ENCODE assay signal across 9 mouse cellular contexts in the genomic region with DNA sequence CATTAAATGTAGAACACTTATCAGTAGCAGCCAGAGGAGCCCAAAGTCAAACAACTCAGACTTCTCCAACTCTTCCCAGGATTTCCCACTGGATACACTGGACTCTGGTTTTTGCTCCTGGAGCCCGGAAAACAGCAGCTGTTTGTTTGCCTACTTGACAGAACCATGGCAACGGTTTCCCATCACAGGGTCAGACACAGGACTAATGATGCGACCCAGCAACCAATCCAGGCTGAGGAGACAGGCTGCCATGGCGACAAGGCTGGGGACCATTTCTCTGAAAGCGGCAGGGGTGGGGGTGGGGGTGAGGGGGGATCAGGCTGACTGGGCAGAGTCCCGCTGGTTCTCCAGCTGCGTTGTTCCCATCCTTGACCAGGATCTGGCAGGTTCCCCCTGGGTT. TPM values are rescaled to one million over a fixed set of nuclear protein-coding genes. Genes with fewer than 3 reads are reported as not detected.
DNase-seq lines count a peak whose midpoint lies in the region; ATAC-seq lines count a peak whose summit lies in the region.
"Had no signal": no experiment of that assay in that cellular context is flagged by ENCODE, and none has a peak within 500 bp of the region (broad histone marks: within the 10 kb centered on the region; RNA-seq: fewer than 3 reads in every experiment).

No protein-coding gene starts in this region.

- H3K9ac ChIP-seq in kidney, embryonic 16.5 days (replicated peaks; ENCODE audit: low read length) = no peak overlapping the region

- no peak overlapping the region for H3K27ac ChIP-seq in kidney, embryonic 16.5 days (ENCODE audit: low read length)
- H3K27ac ChIP-seq in hindbrain, embryonic 10.5 days = peak overlapping the region; percentile 75

- H3K4me2 ChIP-seq in kidney, embryonic 16.5 days (replicated peaks; ENCODE audit: low read depth, low read length) = no peak overlapping the region

- H3K4me3 ChIP-seq in kidney, embryonic 16.5 days (ENCODE audit: low read length) = no peak overlapping the region
- no peak overlapping the region for H3K4me3 ChIP-seq in hindbrain, embryonic 10.5 days

- H3K27me3 ChIP-seq in kidney, embryonic 16.5 days (ENCODE audit: insufficient read depth, low read length) = no peaks in the 10 kb centered on the region
- no peaks in the 10 kb centered on the region for H3K27me3 ChIP-seq in hindbrain, embryonic 10.5 days (ENCODE audit: insufficient read depth, poor library complexity, severe bottlenecking)

- DNase-seq in kidney, postnatal 10 days = peak; percentile 58
- peak; percentile 42 for DNase-seq in embryo, embryonic 9.5 days (ENCODE audit: extremely low spot score)
- peak; percentile 77 for DNase-seq in hindbrain, embryonic 10.5 days (ENCODE audit: low spot score)
- peak; percentile 63 for DNase-seq in neural tube, embryonic 10.5 days (ENCODE audit: extremely low spot score, low spot score)
- DNase-seq in adrenal gland, postnatal 36 days = no peak
- DNase-seq in ovary, postnatal 14 days (ENCODE audit: low spot score) = no peak
- no peak for DNase-seq in lung, postnatal 25 days (ENCODE audit: low spot score)

- no peaks in the 10 kb centered on the region; the same call in 1 of the 2 replicates for H3K4me1 ChIP-seq in kidney, embryonic 16.5 days (ENCODE audit: insufficient read depth, low read length)
- H3K4me1 ChIP-seq in hindbrain, embryonic 10.5 days (replicated peaks) = peaks cover 32% of the 10 kb centered on the region

- 13% methylated on average over 7 of the region's 7 CpGs for WGBS in kidney, embryonic 16.5 days
- WGBS in hindbrain, embryonic 10.5 days = 6% methylated on average over 7 of the region's 7 CpGs

- no peaks in the 10 kb centered on the region for H3K36me3 ChIP-seq in kidney, embryonic 16.5 days (ENCODE audit: insufficient read depth, low read length)
- H3K36me3 ChIP-seq in hindbrain, embryonic 10.5 days = no peaks in the 10 kb centered on the region

- H3K9me3 ChIP-seq in kidney, embryonic 16.5 days (ENCODE audit: low read length) = no peaks in the 10 kb centered on the region
- H3K9me3 ChIP-seq in hindbrain, embryonic 10.5 days = no peaks in the 10 kb centered on the region

- ATAC-seq in kidney, embryonic 16.5 days (ENCODE audit: low FRiP score, low TSS enrichment) = no peak

RNA-seq across cellular contexts. Expression of a gene that starts 11.2 kb away (rescaled TPM):
- 1.0 and 3.0 TPM in 2 replicates for polyA plus RNA-seq in kidney, embryonic 16.5 days (2015; fragmentation: Nextera tagmentation; extraction: Ambion mirVana)
- 7.5 and 22.3 TPM in 2 replicates for polyA plus RNA-seq in hindbrain, embryonic 10.5 days (2016; fragmentation: Nextera tagmentation; extraction: Ambion mirVana)
- total RNA-seq in adrenal gland, postnatal 36 days (2021) = 100 to 1,000 TPM in 1 of 2 experiments, 10 to 100 TPM in 1; 90.7 to 118 TPM

RNA-seq across cellular contexts. Expression of a gene that starts 25.1 kb away (rescaled TPM):
- polyA plus RNA-seq in kidney, embryonic 16.5 days (2015; fragmentation: Nextera tagmentation; extraction: Ambion mirVana) = 0.54 and 0.87 TPM in 2 replicates
- polyA plus RNA-seq in hindbrain, embryonic 10.5 days (2016; fragmentation: Nextera tagmentation; extraction: Ambion mirVana) = 3.9 and 7.9 TPM in 2 replicates
- total RNA-seq in adrenal gland, postnatal 36 days (2021) = 10 to 100 TPM; 38.2 to 54.2 TPM

RNA-seq across cellular contexts. Expression of a gene that starts 28.4 kb away (rescaled TPM):
- 168 and 184 TPM in 2 replicates for polyA plus RNA-seq in kidney, embryonic 16.5 days (2015; fragmentation: Nextera tagmentation; extraction: Ambion mirVana)
- 154 and 199 TPM in 2 replicates for polyA plus RNA-seq in hindbrain, embryonic 10.5 days (2016; fragmentation: Nextera tagmentation; extraction: Ambion mirVana)
- total RNA-seq in adrenal gland, postnatal 36 days (2021) = 100 to 1,000 TPM in 1 of 2 experiments, 10 to 100 TPM in 1; 88.1 to 112 TPM

RNA-seq across cellular contexts. Expression of a gene that starts 53.2 kb away (rescaled TPM):
- polyA plus RNA-seq in kidney, embryonic 16.5 days (2015; fragmentation: Nextera tagmentation; extraction: Ambion mirVana) = 41.3 and 45.7 TPM in 2 replicates
- polyA plus RNA-seq in hindbrain, embryonic 10.5 days (2016; fragmentation: Nextera tagmentation; extraction: Ambion mirVana) = 28.9 and 37.5 TPM in 2 replicates
- total RNA-seq in adrenal gland, postnatal 36 days (2021) = 100 to 1,000 TPM in 1 of 2 experiments, 10 to 100 TPM in 1; 67.9 to 138 TPM

RNA-seq across cellular contexts. Expression of a gene that starts 57.5 kb away (rescaled TPM):
- not detected in 2 replicates for polyA plus RNA-seq in kidney, embryonic 16.5 days (2015; fragmentation: Nextera tagmentation; extraction: Ambion mirVana)
- not detected in 2 replicates for polyA plus RNA-seq in hindbrain, embryonic 10.5 days (2016; fragmentation: Nextera tagmentation; extraction: Ambion mirVana)
- total RNA-seq in adrenal gland, postnatal 36 days (2021) = not detected
- polyA plus RNA-seq: large intestine, adult 2 months had no signal

Comparison
In these comparisons a context has a peak if more than half of its experiments do, and no peak if none do; other contexts are left out.
1. DNase-seq: peak in kidney, postnatal 10 days (single experiment), embryo, embryonic 9.5 days (single experiment), hindbrain, embryonic 10.5 days (single experiment) and neural tube, embryonic 10.5 days (single experiment); none in adrenal gland, postnatal 36 days (0 of 2), ovary, postnatal 14 days (single experiment) and lung, postnatal 25 days (single experiment).